In the genomic region with DNA sequence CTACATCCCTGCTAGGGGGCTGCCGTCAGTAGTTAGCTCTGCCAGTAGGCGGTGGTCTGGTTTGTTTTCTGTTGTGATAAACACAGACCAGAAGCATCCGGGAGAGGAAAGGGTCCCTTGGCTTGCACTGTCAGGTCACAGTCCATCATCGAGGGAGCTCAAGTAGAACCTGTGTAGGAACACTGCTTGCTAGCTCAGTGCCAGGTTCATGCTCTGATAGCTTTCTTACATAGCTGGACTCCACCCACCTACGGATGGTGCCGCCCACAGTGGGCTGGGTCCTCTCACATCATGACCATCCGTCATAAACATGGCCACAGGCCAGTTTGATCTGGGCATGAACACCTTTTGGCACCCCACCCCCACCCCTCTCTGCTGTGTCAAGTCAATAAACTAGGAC, we compare ENCODE assay signal across 21 mouse cellular contexts. TPM values are rescaled to one million over a fixed set of nuclear protein-coding genes. Genes with fewer than 3 reads are reported as not detected.
"Had no signal": no experiment of that assay in that cellular context is flagged by ENCODE, and none has a peak within 500 bp of the region (broad histone marks: within the 10 kb centered on the region; RNA-seq: fewer than 3 reads in every experiment).

No protein-coding gene starts in this region.

- H3K4me3 ChIP-seq: limb, embryonic 12.5 days; limb, embryonic 15.5 days; liver, embryonic 12.5 days; liver, embryonic 15.5 days; midbrain, embryonic 12.5 days; midbrain, embryonic 15.5 days; neural tube, embryonic 12.5 days; neural tube, embryonic 15.5 days had no signal

- H3K9ac ChIP-seq: limb, embryonic 12.5 days; limb, embryonic 15.5 days; liver, embryonic 12.5 days; liver, embryonic 15.5 days; lung, embryonic 14.5 days; midbrain, embryonic 12.5 days; midbrain, embryonic 15.5 days; neural tube, embryonic 12.5 days; neural tube, embryonic 15.5 days had no signal

- H3K36me3 ChIP-seq: limb, embryonic 15.5 days; liver, embryonic 12.5 days; liver, embryonic 15.5 days had no signal

- H3K4me2 ChIP-seq: limb, embryonic 12.5 days; limb, embryonic 15.5 days; liver, embryonic 12.5 days; liver, embryonic 15.5 days; lung, embryonic 14.5 days; midbrain, embryonic 12.5 days; midbrain, embryonic 15.5 days; neural tube, embryonic 12.5 days; neural tube, embryonic 15.5 days had no signal

- H3K27me3 ChIP-seq: limb, embryonic 12.5 days; limb, embryonic 15.5 days; liver, embryonic 12.5 days; liver, embryonic 15.5 days; midbrain, embryonic 15.5 days; neural tube, embryonic 12.5 days; neural tube, embryonic 15.5 days had no signal

- H3K9me3 ChIP-seq: limb, embryonic 12.5 days; limb, embryonic 15.5 days; liver, embryonic 12.5 days; liver, embryonic 15.5 days; midbrain, embryonic 12.5 days; midbrain, embryonic 15.5 days; neural tube, embryonic 12.5 days; neural tube, embryonic 15.5 days had no signal

- ATAC-seq: inflammation-experienced regulatory T-cells, adult 6 months; intestine, embryonic 16.5 days; liver, embryonic 12.5 days; lung, postnatal 0 days; midbrain, embryonic 15.5 days had no signal

- H3K4me1 ChIP-seq: limb, embryonic 12.5 days; limb, embryonic 15.5 days; liver, embryonic 12.5 days; liver, embryonic 15.5 days; midbrain, embryonic 12.5 days; midbrain, embryonic 15.5 days; neural tube, embryonic 12.5 days; neural tube, embryonic 15.5 days had no signal

- DNase-seq: left cerebral cortex, postnatal 4 days; lung, embryonic 14.5 days; right cerebral cortex, adult 18-20 months; right cerebral cortex, postnatal 14 days; right cerebral cortex, postnatal 4 days; thymus, adult 2 months; thymus, postnatal 14 days; thymus, postnatal 4 days had no signal

- H3K27ac ChIP-seq: limb, embryonic 12.5 days; limb, embryonic 15.5 days; liver, embryonic 12.5 days; liver, embryonic 15.5 days; macrophage; midbrain, embryonic 12.5 days; midbrain, embryonic 15.5 days; neural tube, embryonic 12.5 days; neural tube, embryonic 15.5 days; stomach, postnatal 0 days had no signal

RNA-seq across cellular contexts. Expression of a gene that starts 57.4 kb away (rescaled TPM):
- polyA plus RNA-seq: inflammation-experienced regulatory T-cells, adult 6 months had no signal
